Mouse (Mus musculus): ENCODE results near the gene Tmx1. TPM values are rescaled to one million over a fixed set of nuclear protein-coding genes. Genes with fewer than 3 reads are reported as not detected.
A peak's percentile ranks its signal among the peaks of the same experiment; 100 is the strongest.

The Tmx1 gene
- polyA plus RNA-seq (2015; fragmentation: Nextera tagmentation; extraction: Ambion mirVana): 76.1 and 83.7 TPM in 2 replicates

DNA sequence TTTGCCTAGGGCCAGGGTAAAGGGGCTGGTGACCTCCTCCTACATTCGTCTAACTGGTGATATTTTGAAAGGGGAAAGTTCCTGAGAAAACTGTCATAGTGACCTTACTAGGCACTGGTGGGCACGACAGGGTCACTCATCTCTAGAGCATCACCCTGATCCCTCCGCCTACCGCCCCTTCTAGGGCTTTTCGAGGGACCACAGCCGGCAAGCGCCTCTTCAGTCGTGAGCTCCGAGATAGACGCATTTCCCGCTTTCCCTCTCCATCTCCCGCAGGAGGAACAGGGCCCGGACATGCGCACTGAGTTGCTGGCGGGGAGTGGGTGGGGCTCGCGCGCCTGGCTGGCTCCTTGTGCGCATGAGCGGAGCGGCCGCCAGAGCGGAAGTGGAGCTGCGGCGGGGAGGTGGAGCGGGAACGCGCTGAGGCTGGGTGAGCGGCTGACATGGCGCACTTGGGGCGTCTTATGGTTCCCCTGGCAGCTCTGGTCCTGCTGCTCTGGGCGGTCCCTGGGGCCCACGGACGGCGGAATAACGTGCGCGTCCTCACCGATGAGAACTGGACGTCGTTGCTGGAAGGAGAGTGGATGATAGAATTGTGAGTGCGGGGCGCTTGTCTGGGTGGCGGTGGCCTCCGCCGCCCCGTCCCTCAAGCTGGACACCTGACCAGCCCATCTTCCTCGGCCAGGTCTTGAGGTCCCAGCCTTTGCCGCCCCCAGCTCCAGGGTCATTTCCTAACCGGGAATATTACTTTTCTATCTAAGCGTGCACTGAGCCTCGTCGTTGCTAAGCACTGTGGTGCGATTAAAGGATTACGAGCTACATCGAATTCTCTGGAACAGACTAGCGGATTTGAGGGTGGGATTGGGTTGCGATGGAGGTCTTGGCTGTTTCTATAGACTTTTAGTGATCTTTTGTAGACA is at the start of gene Tmx1:
Tmx1 (plus strand) TSS at position 370 of the 920 bp plus-strand sequence.
- H3K4me3 ChIP-seq (ENCODE audit: low read depth, low read length): peak within 1 kb of the TSS; percentile 62
- peak within 1 kb of the TSS; percentile 55; the same call in 1 of the 2 replicates for H3K27ac ChIP-seq (ENCODE audit: low read length)
- ATAC-seq (peak; percentile 100), DNase-seq (ENCODE audit: low spot score) (peak; percentile 98)
- no peaks in the 10 kb centered on the region for H3K9me3 ChIP-seq (ENCODE audit: low read length)
- peak within 1 kb of the TSS; percentile 62 for H3K4me2 ChIP-seq (replicated peaks; ENCODE audit: low read depth, low read length)
- H3K36me3 ChIP-seq (ENCODE audit: insufficient read depth, low read length): no peaks in the 10 kb centered on the region
- H3K4me1 ChIP-seq (ENCODE audit: insufficient read depth, low read depth, low read length): peaks cover 4% of the 10 kb centered on the region; the same call in 1 of the 2 replicates
- under 1% methylated on average over 58 of the region's 58 CpGs for WGBS
- peak within 1 kb of the TSS; percentile 65 for H3K9ac ChIP-seq (replicated peaks; ENCODE audit: low read depth)
- TF ChIP-seq EP300 (IDR thresholded peaks at IDR 0.05) (no peak), CTCF (IDR thresholded peaks at IDR 0.05) (no peak)
- H3K27me3 ChIP-seq (replicated peaks; ENCODE audit: insufficient read depth, low read length): no peaks in the 10 kb centered on the region

DNA sequence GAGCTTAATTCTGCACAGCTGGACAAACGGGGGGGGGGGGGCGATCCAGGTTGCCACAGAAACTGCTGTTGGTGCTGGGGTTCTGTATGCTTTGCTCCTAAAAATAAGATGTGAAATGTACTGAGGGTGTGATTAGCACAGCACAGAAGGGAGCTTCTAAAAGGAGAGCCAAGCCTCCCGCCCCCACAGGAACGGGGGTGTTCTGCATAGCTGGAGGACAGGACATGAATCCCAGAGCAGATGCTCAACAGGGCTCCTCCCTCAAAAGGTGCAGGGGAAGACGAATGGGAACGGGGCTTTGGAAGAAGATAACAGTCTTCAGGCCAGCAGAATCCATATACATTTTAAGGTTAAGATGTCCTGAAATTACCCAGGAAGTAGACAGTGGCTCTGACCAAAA is 48.6 kb upstream of the Tmx1 start:
- Histone ChIP-seq H3K36me3 (ENCODE audit: insufficient read depth, low read length) (no peaks in the 10 kb centered on the region), H3K4me2 (replicated peaks; ENCODE audit: low read depth, low read length) (no peak overlapping the region), H3K27me3 (replicated peaks; ENCODE audit: insufficient read depth, low read length) (no peaks in the 10 kb centered on the region), H3K4me3 (ENCODE audit: low read depth, low read length) (no peak overlapping the region), H3K4me1 (ENCODE audit: insufficient read depth, low read depth, low read length) (no peaks in the 10 kb centered on the region), H3K9ac (replicated peaks; ENCODE audit: low read depth) (no peak overlapping the region), H3K9me3 (ENCODE audit: low read length) (no peaks in the 10 kb centered on the region), H3K27ac (ENCODE audit: low read length) (no peak overlapping the region)
- no peak for ATAC-seq
- no peak for DNase-seq (ENCODE audit: low spot score)
- 53% methylated on average over 6 of the region's 6 CpGs for WGBS
- no peak for TF ChIP-seq CTCF (IDR thresholded peaks at IDR 0.05)
- TF ChIP-seq EP300 (IDR thresholded peaks at IDR 0.05): no peak

DNA sequence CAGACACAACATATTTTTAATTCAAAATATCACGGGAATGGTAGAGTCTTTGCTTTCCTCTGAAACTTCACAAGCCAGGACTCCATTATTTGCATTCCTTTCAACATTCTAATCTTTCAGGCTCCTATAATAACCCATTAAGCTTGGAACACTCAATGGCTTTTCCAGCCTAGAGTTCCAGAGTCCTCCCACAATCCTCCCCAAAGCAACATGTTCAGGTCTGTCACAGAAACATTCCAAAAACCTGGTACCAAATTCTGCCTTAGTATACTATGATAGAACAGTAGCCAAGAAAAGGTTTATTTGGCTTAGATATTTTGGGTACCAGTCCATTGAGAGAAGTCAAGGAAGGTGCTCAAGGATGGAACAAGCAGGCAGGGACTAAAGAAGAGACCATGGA is 44.5 kb upstream of the Tmx1 start:
- no peaks in the 10 kb centered on the region for H3K4me1 ChIP-seq (ENCODE audit: insufficient read depth, low read depth, low read length)
- H3K4me2 ChIP-seq (replicated peaks; ENCODE audit: low read depth, low read length): no peak overlapping the region
- DNase-seq (ENCODE audit: low spot score) (no peak), ATAC-seq (no peak)
- H3K27me3 ChIP-seq (replicated peaks; ENCODE audit: insufficient read depth, low read length): no peaks in the 10 kb centered on the region
- H3K9me3 ChIP-seq (ENCODE audit: low read length): no peaks in the 10 kb centered on the region
- H3K27ac ChIP-seq (ENCODE audit: low read length): no peak overlapping the region
- H3K36me3 ChIP-seq (ENCODE audit: insufficient read depth, low read length): no peaks in the 10 kb centered on the region
- no peak overlapping the region for H3K4me3 ChIP-seq (ENCODE audit: low read depth, low read length)
- 57% methylated on average over 1 of the region's 1 CpGs for WGBS
- TF ChIP-seq EP300 (IDR thresholded peaks at IDR 0.05) (no peak), CTCF (IDR thresholded peaks at IDR 0.05) (no peak)
- H3K9ac ChIP-seq (replicated peaks; ENCODE audit: low read depth): no peak overlapping the region

GRCm38 (mm10) chr12:70409600-70409999 is 43.3 kb upstream of the Tmx1 start:
- Histone ChIP-seq H3K4me2 (replicated peaks; ENCODE audit: low read depth, low read length) (no peak overlapping the region), H3K27ac (ENCODE audit: low read length) (no peak overlapping the region), H3K9me3 (ENCODE audit: low read length) (no peaks in the 10 kb centered on the region), H3K36me3 (ENCODE audit: insufficient read depth, low read length) (no peaks in the 10 kb centered on the region), H3K4me1 (ENCODE audit: insufficient read depth, low read depth, low read length) (no peaks in the 10 kb centered on the region), H3K4me3 (ENCODE audit: low read depth, low read length) (no peak overlapping the region), H3K9ac (replicated peaks; ENCODE audit: low read depth) (no peak overlapping the region), H3K27me3 (replicated peaks; ENCODE audit: insufficient read depth, low read length) (no peaks in the 10 kb centered on the region)
- WGBS: 76% methylated on average over 2 of the region's 2 CpGs
- DNase-seq (ENCODE audit: low spot score): no peak
- ATAC-seq: no peak
- no peak for TF ChIP-seq CTCF (IDR thresholded peaks at IDR 0.05)
- no peak for TF ChIP-seq EP300 (IDR thresholded peaks at IDR 0.05)

DNA sequence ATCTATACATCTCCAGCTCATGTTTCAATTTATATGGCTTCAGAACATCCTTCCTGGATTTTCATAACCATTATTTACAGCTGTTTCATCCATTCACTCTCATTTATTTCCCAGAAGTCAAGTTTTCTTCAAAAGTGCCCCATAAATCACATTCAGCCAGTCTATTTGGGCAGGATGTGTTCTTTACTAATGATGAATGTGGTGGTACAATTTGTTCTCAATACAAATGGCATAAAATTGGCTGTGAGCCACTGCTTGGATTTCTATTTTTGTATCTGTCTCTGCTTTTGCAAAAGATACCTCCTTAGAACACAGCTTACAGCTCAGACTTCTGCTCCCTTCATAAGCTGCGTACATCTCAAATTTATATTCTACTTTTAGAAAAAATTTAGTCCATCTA is 32.7 kb upstream of the Tmx1 start:
- H3K4me3 ChIP-seq (ENCODE audit: low read depth, low read length): no peak overlapping the region
- no peak overlapping the region for H3K4me2 ChIP-seq (replicated peaks; ENCODE audit: low read depth, low read length)
- TF ChIP-seq CTCF (IDR thresholded peaks at IDR 0.05) (no peak), EP300 (IDR thresholded peaks at IDR 0.05) (peak; percentile 32; the same call in 1 of the 2 replicates)
- H3K27ac ChIP-seq (ENCODE audit: low read length): no peak overlapping the region
- no peaks in the 10 kb centered on the region for H3K9me3 ChIP-seq (ENCODE audit: low read length)
- H3K27me3 ChIP-seq (replicated peaks; ENCODE audit: insufficient read depth, low read length): no peaks in the 10 kb centered on the region
- no peaks in the 10 kb centered on the region for H3K36me3 ChIP-seq (ENCODE audit: insufficient read depth, low read length)
- no peak overlapping the region for H3K9ac ChIP-seq (replicated peaks; ENCODE audit: low read depth)
- DNase-seq (ENCODE audit: low spot score): peak; percentile 6
- peaks cover 4% of the 10 kb centered on the region; the same call in 1 of the 2 replicates for H3K4me1 ChIP-seq (ENCODE audit: insufficient read depth, low read depth, low read length)
- ATAC-seq: no peak
- WGBS: 63% methylated on average over 1 of the region's 1 CpGs

DNA sequence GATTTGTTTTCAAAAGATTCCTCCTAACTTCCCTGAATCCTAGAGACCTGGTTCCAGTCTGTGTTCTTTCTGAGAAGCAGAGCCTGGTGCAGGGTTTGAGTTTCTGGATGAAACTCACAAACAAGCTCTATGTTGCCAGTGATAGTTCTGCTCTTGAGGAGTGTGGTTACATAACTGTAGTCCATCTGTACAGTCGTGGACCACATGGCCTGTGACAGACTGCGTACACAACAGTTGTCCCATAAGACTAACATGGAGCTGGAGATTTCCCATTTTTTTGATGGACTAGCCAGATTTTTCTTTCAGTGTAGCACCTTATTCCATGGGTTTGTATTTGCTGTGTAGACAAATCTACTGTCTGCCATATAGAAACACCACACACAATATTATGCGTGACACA is 31.9 kb upstream of the Tmx1 start:
- Histone ChIP-seq H3K4me2 (replicated peaks; ENCODE audit: low read depth, low read length) (no peak overlapping the region), H3K9ac (replicated peaks; ENCODE audit: low read depth) (no peak overlapping the region), H3K4me3 (ENCODE audit: low read depth, low read length) (no peak overlapping the region), H3K27ac (ENCODE audit: low read length) (no peak overlapping the region), H3K4me1 (ENCODE audit: insufficient read depth, low read depth, low read length) (peaks cover 4% of the 10 kb centered on the region; the same call in 1 of the 2 replicates), H3K27me3 (replicated peaks; ENCODE audit: insufficient read depth, low read length) (no peaks in the 10 kb centered on the region), H3K36me3 (ENCODE audit: insufficient read depth, low read length) (no peaks in the 10 kb centered on the region), H3K9me3 (ENCODE audit: low read length) (no peaks in the 10 kb centered on the region)
- TF ChIP-seq CTCF (IDR thresholded peaks at IDR 0.05) (no peak), EP300 (IDR thresholded peaks at IDR 0.05) (no peak)
- ATAC-seq (no peak), DNase-seq (ENCODE audit: low spot score) (no peak)
- WGBS: 58% methylated on average over 3 of the region's 3 CpGs
